Mouse (Mus musculus) macrophage (primary cell): ENCODE data around the gene Aif1. TPM values are rescaled to one million over a fixed set of nuclear protein-coding genes. Genes with fewer than 3 reads are reported as not detected.
"Not testable (repeated sequence)": the region's sequence is repeated elsewhere in the genome, so short reads cannot be mapped to it uniquely, and the experiment has no call there.

ENCODE experiments used
- H3K27ac ChIP-seq: fragments of 350-480 bp; formaldehyde crosslinking; 2 replicates; pipeline ENCODE4 v1.9.0; 2021
- H3K36me3 ChIP-seq: fragments of 350-480 bp; formaldehyde crosslinking; 2 replicates; pipeline ENCODE4 v1.9.0; 2021; ENCODE audit errors: inconsistent target
- H3K4me3 ChIP-seq: fragments of 350-480 bp; formaldehyde crosslinking; 2 replicates; pipeline ENCODE4 v1.9.0; 2021; ENCODE audit errors: inconsistent target
- H3K79me2 ChIP-seq: fragments of 350-480 bp; formaldehyde crosslinking; 2 replicates; pipeline ENCODE4 v1.9.0; 2021; ENCODE audit errors: inconsistent target
- WGBS: methylation state at CpG from one replicate; pipeline ENCODE4 v1.1.7; 2026; ENCODE audit warnings: inconsistent platforms; ENCODE audit not compliant: missing documents; 5-methylcytosine and 5-hydroxymethylcytosine counted together
- polyA plus RNA-seq: library from polyadenylated mRNA; stranded (reverse); fragments of 250-400 nt; gene quantifications from 3 replicates; pipeline ENCODE4 v1.2.4, GENCODE M21; 2018; ENCODE audit warnings: inconsistent platforms

Aif1 gene
- polyA plus RNA-seq, 1 experiment from 2014 or later = 243 TPM

DNA sequence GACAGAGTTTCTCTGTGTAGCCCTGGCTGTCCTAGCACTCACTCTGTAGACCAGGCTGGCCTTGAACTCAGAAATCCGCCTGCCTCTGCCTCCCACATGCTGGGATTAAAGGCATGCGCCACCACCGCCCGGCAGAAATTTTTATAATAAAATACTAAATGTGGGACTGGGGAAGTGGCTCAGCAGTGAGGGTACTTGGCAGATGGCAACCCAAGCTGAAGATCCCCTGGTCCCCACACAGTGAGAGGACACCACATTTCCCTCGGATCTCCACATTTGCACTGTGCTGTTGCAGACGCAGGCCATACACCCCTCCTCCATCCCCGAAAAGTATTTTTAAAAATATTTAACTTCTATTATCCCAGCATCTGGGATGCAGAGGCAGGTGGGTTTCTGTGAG, 42.4 kb downstream of the Aif1 start:
- WGBS = 82% methylated on average over 6 of the region's 7 CpGs
- H3K79me2 ChIP-seq = peaks cover 48% of the 10 kb centered on the region
- no peak overlapping the region for H3K27ac ChIP-seq
- H3K36me3 ChIP-seq = peaks cover 13% of the 10 kb centered on the region; the same call in 1 of the 2 replicates
- no peak overlapping the region for H3K4me3 ChIP-seq

DNA sequence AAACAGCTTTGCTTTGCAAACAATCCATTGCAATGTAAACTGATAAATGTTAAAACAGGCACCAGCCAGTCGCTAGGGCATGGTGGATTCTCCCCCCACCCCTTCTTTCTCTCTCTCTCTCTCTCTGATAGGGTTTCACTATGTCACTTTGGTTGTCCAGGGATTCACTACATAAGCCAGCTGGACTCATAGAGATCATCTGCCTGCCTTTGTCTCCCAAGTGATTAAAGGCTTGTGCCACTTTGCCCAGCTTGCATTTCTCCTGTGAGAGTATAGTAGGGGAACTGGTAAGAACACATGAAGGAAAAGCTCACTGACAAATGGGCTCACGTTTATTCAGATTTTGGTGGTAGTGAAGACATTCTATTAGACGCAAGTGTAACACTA, 43.7 kb downstream of the Aif1 start:
- H3K27ac ChIP-seq = no peak overlapping the region
- 93% methylated on average over 3 of the region's 3 CpGs for WGBS
- peaks cover 48% of the 10 kb centered on the region for H3K79me2 ChIP-seq
- no peak overlapping the region for H3K4me3 ChIP-seq
- H3K36me3 ChIP-seq = peaks cover 16% of the 10 kb centered on the region; the same call in 1 of the 2 replicates

GRCm38 (mm10) chr17:35131500-35132173, 44.2 kb downstream of the Aif1 start, which contains the start of gene Apom:
Gene Apom (minus strand): TSS chr17:35132050.
- WGBS = 89% methylated on average over 15 of the region's 15 CpGs
- no peak within 1 kb of the TSS for H3K4me3 ChIP-seq
- peaks cover 16% of the 10 kb centered on the region; the same call in 1 of the 2 replicates for H3K36me3 ChIP-seq
- no peak within 1 kb of the TSS for H3K27ac ChIP-seq
- H3K79me2 ChIP-seq = peaks cover 47% of the 10 kb centered on the region

- Histone ChIP-seq H3K27ac (no peak overlapping the region), H3K4me3 (no peak overlapping the region)
- 87% methylated on average over 8 of the region's 8 CpGs for WGBS
Measured at GRCm38 (mm10) chr17:35131038-35131437, 44.8 kb downstream of the Aif1 start.

GRCm38 (mm10) chr17:35128996-35129395, 46.9 kb downstream of the Aif1 start:
- peaks cover 40% of the 10 kb centered on the region for H3K79me2 ChIP-seq
- H3K27ac ChIP-seq = no peak overlapping the region
- WGBS = 90% methylated on average over 11 of the region's 11 CpGs
- H3K4me3 ChIP-seq = no peak overlapping the region
- peaks cover 21% of the 10 kb centered on the region; the same call in 1 of the 2 replicates for H3K36me3 ChIP-seq

More at GRCm38 (mm10) chr17:35131038-35131437, 44.8 kb downstream of the Aif1 start:
- H3K79me2 ChIP-seq = peaks cover 41% of the 10 kb centered on the region
- H3K36me3 ChIP-seq = peaks cover 16% of the 10 kb centered on the region; the same call in 1 of the 2 replicates

DNA sequence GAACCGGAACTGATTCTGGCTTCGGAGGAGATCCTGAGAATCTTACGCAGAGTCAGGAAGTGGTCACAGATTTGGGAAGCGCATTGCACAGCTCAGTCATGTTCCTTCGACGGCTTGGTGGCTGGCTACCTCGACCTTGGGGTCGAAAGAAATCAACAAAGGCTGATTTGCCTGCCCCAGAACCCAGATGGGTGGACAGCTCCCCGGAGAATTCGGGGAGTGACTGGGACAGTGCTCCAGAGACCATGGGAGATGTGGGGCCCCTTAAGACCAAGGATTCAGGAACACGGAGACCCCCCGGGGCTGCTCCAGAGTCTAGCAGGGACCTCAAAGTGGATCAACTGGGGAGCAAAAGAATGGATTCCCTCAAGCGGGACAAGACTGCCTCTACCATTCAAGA, 48.9 kb downstream of the Aif1 start:
- Histone ChIP-seq H3K36me3 (peaks cover 28% of the 10 kb centered on the region), H3K79me2 (peaks cover 60% of the 10 kb centered on the region), H3K27ac (peak overlapping the region; percentile 85), H3K4me3 (peak overlapping the region; percentile 75)
- 35% methylated on average over 13 of the region's 13 CpGs for WGBS

- peak within 1 kb of the TSS; percentile 75 for H3K4me3 ChIP-seq
- peak within 1 kb of the TSS; percentile 85 for H3K27ac ChIP-seq
- peaks cover 65% of the 10 kb centered on the region for H3K79me2 ChIP-seq
- under 1% methylated on average over 33 of the region's 36 CpGs for WGBS
- peaks cover 28% of the 10 kb centered on the region for H3K36me3 ChIP-seq
Measured at GRCm38 (mm10) chr17:35126206-35126611, 49.7 kb downstream of the Aif1 start, which contains the start of gene D17H6S53E. Gene D17H6S53E (plus strand): TSS chr17:35126373.

DNA sequence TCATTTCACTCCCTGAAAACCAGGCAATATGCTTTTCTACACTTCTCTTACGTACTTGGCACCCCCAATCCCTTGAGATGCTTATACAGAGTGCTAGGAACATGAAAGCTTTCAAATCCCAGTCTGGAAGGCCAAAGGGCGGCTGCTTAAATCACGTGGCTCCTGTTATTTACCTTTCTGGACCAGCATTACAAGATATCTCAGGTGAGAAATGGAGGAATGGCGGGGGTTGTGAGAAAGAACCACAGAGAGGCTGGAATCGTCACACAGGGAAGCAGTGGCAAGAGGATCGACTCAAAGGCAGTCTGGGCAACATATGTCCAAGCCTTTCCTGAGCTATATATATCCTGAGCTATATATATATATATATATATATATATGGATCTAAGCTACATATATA, 50.3 kb downstream of the Aif1 start:
- WGBS = 51% methylated on average over 6 of the region's 6 CpGs
- Histone ChIP-seq H3K4me3 (peak overlapping the region; percentile 75), H3K27ac (peak overlapping the region; percentile 85), H3K79me2 (peaks cover 70% of the 10 kb centered on the region), H3K36me3 (peaks cover 28% of the 10 kb centered on the region)

DNA sequence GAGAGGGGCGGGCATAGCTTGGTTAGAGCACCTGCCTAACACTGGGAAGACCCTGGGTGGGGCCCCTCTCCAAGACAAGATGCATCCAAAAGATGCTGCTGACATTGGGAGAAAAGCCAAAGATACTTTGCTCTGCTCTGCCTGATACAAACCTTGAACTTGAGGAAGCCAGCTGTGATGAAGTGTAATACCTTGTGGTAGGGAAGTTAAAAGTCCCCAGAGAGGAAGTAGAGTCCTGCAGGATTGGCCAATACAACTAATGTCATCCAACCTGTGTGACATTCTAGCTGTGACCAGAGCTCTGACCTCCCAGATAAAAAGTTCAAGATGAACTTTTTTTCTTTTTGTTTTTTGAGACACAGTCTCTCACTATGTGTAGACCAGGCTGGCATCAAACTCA, 50.8 kb downstream of the Aif1 start:
- Histone ChIP-seq H3K79me2 (peaks cover 74% of the 10 kb centered on the region), H3K4me3 (no peak overlapping the region), H3K27ac (no peak overlapping the region; the same call in 1 of the 2 replicates), H3K36me3 (peaks cover 25% of the 10 kb centered on the region)
- WGBS = 100% methylated on average over 1 of the region's 1 CpGs

- 94% methylated on average over 12 of the region's 12 CpGs for WGBS
- not testable (repeated sequence) for H3K4me3 ChIP-seq, H3K27ac ChIP-seq
- peaks cover 74% of the 10 kb centered on the region for H3K79me2 ChIP-seq
- H3K36me3 ChIP-seq = peaks cover 21% of the 10 kb centered on the region
Measured at GRCm38 (mm10) chr17:35124261-35124896, 51.5 kb downstream of the Aif1 start.

DNA sequence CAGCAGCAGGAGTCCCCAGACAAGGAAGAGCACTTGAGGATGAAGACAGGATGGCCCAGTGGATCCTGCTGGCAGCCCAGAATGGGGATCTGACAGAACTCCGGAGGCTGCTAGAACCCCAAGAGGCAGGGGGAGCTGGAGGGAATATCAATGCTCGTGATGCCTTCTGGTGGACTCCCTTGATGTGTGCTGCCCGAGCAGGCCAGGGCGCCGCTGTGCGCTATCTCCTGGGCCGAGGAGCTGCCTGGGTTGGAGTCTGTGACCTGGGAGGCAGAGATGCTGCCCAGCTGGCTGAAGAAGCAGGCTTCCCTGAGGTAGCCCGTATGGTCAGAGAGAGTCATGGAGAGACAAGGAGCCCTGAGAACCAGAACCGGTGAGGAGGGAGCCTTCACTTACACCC, 52.6 kb downstream of the Aif1 start:
- H3K27ac ChIP-seq, H3K4me3 ChIP-seq: not testable (repeated sequence)
- WGBS = 93% methylated on average over 9 of the region's 9 CpGs
- Histone ChIP-seq H3K79me2 (peaks cover 69% of the 10 kb centered on the region), H3K36me3 (peaks cover 25% of the 10 kb centered on the region)

GRCm38 (mm10) chr17:35121871-35122303, 54.0 kb downstream of the Aif1 start, which contains the start of gene Csnk2b:
Gene Csnk2b (minus strand): TSS chr17:35122053.
- WGBS = under 1% methylated on average over 19 of the region's 19 CpGs
- peak within 1 kb of the TSS; percentile 89 for H3K4me3 ChIP-seq
- H3K79me2 ChIP-seq = peaks cover 55% of the 10 kb centered on the region
- peak within 1 kb of the TSS; percentile 60 for H3K27ac ChIP-seq
- peaks cover 28% of the 10 kb centered on the region for H3K36me3 ChIP-seq

GRCm38 (mm10) chr17:35121143-35121799, 54.6 kb downstream of the Aif1 start, which contains the start of gene Gpank1:
Gene Gpank1 (plus strand): TSS chr17:35121455.
- peak within 1 kb of the TSS; percentile 89 for H3K4me3 ChIP-seq
- WGBS = under 1% methylated on average over 50 of the region's 50 CpGs
- peaks cover 54% of the 10 kb centered on the region for H3K79me2 ChIP-seq
- peak within 1 kb of the TSS; percentile 60 for H3K27ac ChIP-seq
- peaks cover 31% of the 10 kb centered on the region for H3K36me3 ChIP-seq
